Mouse (Mus musculus) liver, embryonic 13.5 days (tissue): ENCODE results near the gene Pla2g4e. TPM values are rescaled to one million over a fixed set of nuclear protein-coding genes. Genes with fewer than 3 reads are reported as not detected.

Source experiments
- ATAC-seq: fragments of 200-750 bp; cut with Nextera tagmentation; 2 replicates; pipeline ENCODE4 v1.8.0; 2017; ENCODE audit warnings: low read depth, mild to moderate bottlenecking, moderate number of reproducible peaks, moderate library complexity
- DNase-seq: peaks from one replicate; pipeline ENCODE4 v3.0.0; 2022
- H3K27ac ChIP-seq: fragments of 300-500 bp; sonication (generic); 2 replicates; pipeline ENCODE4 v1.5.1; 2015; ENCODE audit warnings: moderate library complexity, mild to moderate bottlenecking, inconsistent platforms
- H3K27me3 ChIP-seq: fragments of 300-500 bp; sonication (generic); 2 replicates; pipeline ENCODE4 v1.6.1; 2015; ENCODE audit warnings: mild to moderate bottlenecking, inconsistent platforms
- H3K36me3 ChIP-seq: fragments of 300-500 bp; sonication (generic); 2 replicates; pipeline ENCODE4 v1.6.1; 2015; ENCODE audit warnings: mild to moderate bottlenecking, inconsistent platforms
- H3K4me1 ChIP-seq: fragments of 300-500 bp; sonication (generic); replicated peaks from 2 replicates; pipeline ENCODE4 v1.6.1; 2015; ENCODE audit warnings: inconsistent platforms
- H3K4me2 ChIP-seq: fragments of 300-500 bp; sonication (generic); 2 replicates; pipeline ENCODE4 v1.6.1; 2015; ENCODE audit warnings: inconsistent platforms, mild to moderate bottlenecking, moderate library complexity
- H3K4me3 ChIP-seq: fragments of 300-500 bp; sonication (generic); replicated peaks from 2 replicates; pipeline ENCODE4 v1.5.1; 2015; ENCODE audit warnings: mild to moderate bottlenecking, inconsistent platforms
- H3K9ac ChIP-seq: fragments of 300-500 bp; sonication (generic); 2 replicates; pipeline ENCODE4 v1.6.1; 2015; ENCODE audit warnings: mild to moderate bottlenecking, inconsistent platforms
- H3K9me3 ChIP-seq: fragments of 300-500 bp; sonication (generic); replicated peaks from 2 replicates; pipeline ENCODE4 v1.6.1; 2016; ENCODE audit warnings: inconsistent platforms
- WGBS: fragments of 180-500 bp; shearing (Covaris S2); methylation state at CpG from one replicate; pipeline ENCODE4 v1.1.7; 2015; ENCODE audit not compliant: insufficient replicate concordance; 5-methylcytosine and 5-hydroxymethylcytosine counted together
- polyA plus RNA-seq: library from polyadenylated mRNA; unstranded; fragments of >200 nt; fragmentation: Nextera tagmentation; extraction: Ambion mirVana; gene quantifications from 2 replicates; pipeline ENCODE4 v1.2.1, GENCODE M21; 2015

Gene Pla2g4e
- polyA plus RNA-seq, 1 experiment from 2014 or later = not detected

- H3K9ac ChIP-seq = no peak overlapping the region
- H3K27me3 ChIP-seq = no peaks in the 10 kb centered on the region
- ATAC-seq = no peak
- no peak overlapping the region for H3K4me3 ChIP-seq
- WGBS = 66% methylated on average over 5 of the region's 5 CpGs
- H3K36me3 ChIP-seq = 0 out of 2 replicates have a peak, but pooled peaks cover 3% of the 10 kb centered on the region
- H3K4me1 ChIP-seq = no peaks in the 10 kb centered on the region
- H3K9me3 ChIP-seq = no peaks in the 10 kb centered on the region
- H3K27ac ChIP-seq = no peak overlapping the region
- no peak overlapping the region for H3K4me2 ChIP-seq
- no peak for DNase-seq
Observed at GRCm38 (mm10) chr2:120137281-120137680, 107.9 kb downstream of the Pla2g4e start.

GRCm38 (mm10) chr2:120134453-120135075 lies 110.6 kb downstream of the Pla2g4e start:
- H3K4me1 ChIP-seq = peaks cover 9% of the 10 kb centered on the region
- H3K36me3 ChIP-seq = 0 out of 2 replicates have a peak, but pooled peaks cover 3% of the 10 kb centered on the region
- H3K4me2 ChIP-seq = no peak overlapping the region
- H3K27me3 ChIP-seq = no peaks in the 10 kb centered on the region
- DNase-seq (no peak), ATAC-seq (peak; percentile 34; the same call in 1 of the 2 replicates)
- 0 out of 2 replicates have a peak overlapping the region, but pooled peaks have one; percentile 0 for H3K27ac ChIP-seq
- H3K4me3 ChIP-seq = no peak overlapping the region
- H3K9ac ChIP-seq = no peak overlapping the region
- H3K9me3 ChIP-seq = no peaks in the 10 kb centered on the region

GRCm38 (mm10) chr2:120131881-120132280 lies 113.3 kb downstream of the Pla2g4e start:
- no peak overlapping the region for H3K4me3 ChIP-seq
- ATAC-seq (no peak), DNase-seq (no peak)
- peaks cover 6% of the 10 kb centered on the region; the same call in 1 of the 2 replicates for H3K36me3 ChIP-seq
- no peak overlapping the region for H3K27ac ChIP-seq
- 70% methylated on average over 1 of the region's 1 CpGs for WGBS
- no peak overlapping the region for H3K9ac ChIP-seq
- no peaks in the 10 kb centered on the region for H3K27me3 ChIP-seq
- no peak overlapping the region for H3K4me2 ChIP-seq
- H3K4me1 ChIP-seq = peaks cover 24% of the 10 kb centered on the region
- no peaks in the 10 kb centered on the region for H3K9me3 ChIP-seq

GRCm38 (mm10) chr2:120129252-120129908 lies 115.8 kb downstream of the Pla2g4e start:
- 48% methylated on average over 8 of the region's 8 CpGs for WGBS
- H3K27ac ChIP-seq = peak overlapping the region; percentile 47

GRCm38 (mm10) chr2:120128611-120129051 lies 116.5 kb downstream of the Pla2g4e start:
- no peaks in the 10 kb centered on the region for H3K9me3 ChIP-seq
- DNase-seq (no peak), ATAC-seq (0 out of 2 replicates have a peak, but pooled peaks have one; percentile 18)
- peaks cover 24% of the 10 kb centered on the region for H3K4me1 ChIP-seq
- H3K27me3 ChIP-seq = no peaks in the 10 kb centered on the region
- peaks cover 12% of the 10 kb centered on the region; the same call in 1 of the 2 replicates for H3K36me3 ChIP-seq
- H3K27ac ChIP-seq = peak overlapping the region; percentile 47
- WGBS = 53% methylated on average over 1 of the region's 1 CpGs
- no peak overlapping the region for H3K4me2 ChIP-seq
- H3K9ac ChIP-seq = no peak overlapping the region
- no peak overlapping the region for H3K4me3 ChIP-seq

More at GRCm38 (mm10) chr2:120129252-120129908, 115.8 kb downstream of the Pla2g4e start:
- Histone ChIP-seq H3K27me3 (no peaks in the 10 kb centered on the region), H3K4me3 (no peak overlapping the region), H3K4me2 (no peak overlapping the region), H3K9ac (no peak overlapping the region), H3K36me3 (peaks cover 13% of the 10 kb centered on the region; the same call in 1 of the 2 replicates), H3K9me3 (no peaks in the 10 kb centered on the region), H3K4me1 (peaks cover 24% of the 10 kb centered on the region)
- no peak for ATAC-seq
- no peak for DNase-seq

GRCm38 (mm10) chr2:120128011-120128410 lies 117.1 kb downstream of the Pla2g4e start:
- DNase-seq = no peak
- ATAC-seq = no peak
- Histone ChIP-seq H3K4me3 (no peak overlapping the region), H3K9me3 (no peaks in the 10 kb centered on the region), H3K27ac (peak overlapping the region; percentile 43; the same call in 1 of the 2 replicates), H3K36me3 (peaks cover 10% of the 10 kb centered on the region; the same call in 1 of the 2 replicates), H3K9ac (no peak overlapping the region), H3K27me3 (no peaks in the 10 kb centered on the region), H3K4me1 (peaks cover 24% of the 10 kb centered on the region), H3K4me2 (no peak overlapping the region)

GRCm38 (mm10) chr2:120126901-120127300 lies 118.2 kb downstream of the Pla2g4e start:
- no peak overlapping the region for H3K4me3 ChIP-seq
- H3K27ac ChIP-seq = no peak overlapping the region
- H3K9ac ChIP-seq = no peak overlapping the region
- ATAC-seq (no peak), DNase-seq (no peak)
- no peaks in the 10 kb centered on the region for H3K9me3 ChIP-seq
- WGBS = 63% methylated on average over 1 of the region's 1 CpGs
- peaks cover 28% of the 10 kb centered on the region for H3K4me1 ChIP-seq
- H3K36me3 ChIP-seq = peaks cover 10% of the 10 kb centered on the region; the same call in 1 of the 2 replicates
- no peaks in the 10 kb centered on the region for H3K27me3 ChIP-seq
- no peak overlapping the region for H3K4me2 ChIP-seq

- WGBS = 68% methylated on average over 4 of the region's 4 CpGs
- no peak for DNase-seq
- no peak for ATAC-seq
Observed at GRCm38 (mm10) chr2:120126408-120126807, 118.7 kb downstream of the Pla2g4e start.

GRCm38 (mm10) chr2:120125461-120125860 lies 119.7 kb downstream of the Pla2g4e start:
- 87% methylated on average over 1 of the region's 1 CpGs for WGBS
- Histone ChIP-seq H3K4me3 (no peak overlapping the region), H3K4me2 (no peak overlapping the region), H3K27me3 (no peaks in the 10 kb centered on the region), H3K27ac (no peak overlapping the region), H3K36me3 (peaks cover 10% of the 10 kb centered on the region; the same call in 1 of the 2 replicates), H3K9me3 (no peaks in the 10 kb centered on the region), H3K9ac (no peak overlapping the region), H3K4me1 (peaks cover 29% of the 10 kb centered on the region)
- DNase-seq = no peak
- ATAC-seq = no peak

More at GRCm38 (mm10) chr2:120126408-120126807, 118.7 kb downstream of the Pla2g4e start:
- no peak overlapping the region for H3K4me2 ChIP-seq
- peaks cover 29% of the 10 kb centered on the region for H3K4me1 ChIP-seq
- H3K27ac ChIP-seq = no peak overlapping the region
- H3K9ac ChIP-seq = no peak overlapping the region
- H3K4me3 ChIP-seq = no peak overlapping the region
- H3K27me3 ChIP-seq = no peaks in the 10 kb centered on the region
- no peaks in the 10 kb centered on the region for H3K9me3 ChIP-seq
- H3K36me3 ChIP-seq = peaks cover 10% of the 10 kb centered on the region; the same call in 1 of the 2 replicates

- H3K9ac ChIP-seq = no peak overlapping the region
- H3K4me1 ChIP-seq = peaks cover 24% of the 10 kb centered on the region
- H3K9me3 ChIP-seq = no peaks in the 10 kb centered on the region
- no peak overlapping the region for H3K4me3 ChIP-seq
- H3K27me3 ChIP-seq = no peaks in the 10 kb centered on the region
- no peak for DNase-seq
- WGBS = 77% methylated on average over 2 of the region's 2 CpGs
- no peak overlapping the region for H3K4me2 ChIP-seq
- ATAC-seq = no peak
- no peak overlapping the region for H3K27ac ChIP-seq
- peaks cover 10% of the 10 kb centered on the region; the same call in 1 of the 2 replicates for H3K36me3 ChIP-seq
Observed at GRCm38 (mm10) chr2:120124946-120125345, 120.2 kb downstream of the Pla2g4e start.

GRCm38 (mm10) chr2:120124096-120124495 lies 121.0 kb downstream of the Pla2g4e start:
- Histone ChIP-seq H3K27ac (no peak overlapping the region), H3K9me3 (no peaks in the 10 kb centered on the region), H3K4me2 (no peak overlapping the region), H3K36me3 (peaks cover 10% of the 10 kb centered on the region; the same call in 1 of the 2 replicates), H3K27me3 (no peaks in the 10 kb centered on the region), H3K9ac (no peak overlapping the region), H3K4me1 (peaks cover 15% of the 10 kb centered on the region), H3K4me3 (no peak overlapping the region)
- WGBS = 64% methylated on average over 1 of the region's 1 CpGs
- ATAC-seq (no peak), DNase-seq (no peak)
